Mouse (Mus musculus): ENCODE measurements around the gene Gm7030.
"Not testable (repeated sequence)": the region's sequence is repeated elsewhere in the genome, so short reads cannot be mapped to it uniquely, and the experiment has no call there.

GRCm38 (mm10) chr17:36120839-36121238, 8.4 kb downstream of the Gm7030 start:
- not testable (repeated sequence) for TF ChIP-seq POLR2A (IDR thresholded peaks at IDR 0.05; ENCODE audit: extremely low read depth, insufficient read depth, low read length); CTCF (IDR thresholded peaks at IDR 0.05; ENCODE audit: low read depth, low read length)

Data from liver, adult 2 months (tissue).